Mouse (Mus musculus): ENCODE data around the gene Gm3854. TPM values are rescaled to one million over a fixed set of nuclear protein-coding genes. Genes with fewer than 3 reads are reported as not detected.
"Not testable (repeated sequence)": the region's sequence is repeated elsewhere in the genome, so short reads cannot be mapped to it uniquely, and the experiment has no call there.

Gene Gm3854
- polyA plus RNA-seq (2015; fragmentation: Nextera tagmentation; extraction: Ambion mirVana), result 0.73 and 1.3 TPM in 2 replicates

- Histone ChIP-seq H3K9me3 (replicated peaks) (no peaks in the 10 kb centered on the region), H3K27me3 (no peaks in the 10 kb centered on the region), H3K4me2 (peak within 1 kb of the TSS; percentile 65), H3K9ac (peak within 1 kb of the TSS; percentile 56), H3K27ac (no peak within 1 kb of the TSS), H3K4me1 (replicated peaks) (no peaks in the 10 kb centered on the region), H3K36me3 (no peaks in the 10 kb centered on the region), H3K4me3 (peak within 1 kb of the TSS; percentile 82)
- peak; percentile 84; the same call in 1 of the 2 replicates for ATAC-seq (replicated peaks; ENCODE audit: insufficient number of reproducible peaks, insufficient read depth, low FRiP score, low read depth)
- under 1% methylated on average over 26 of the region's 26 CpGs for WGBS
These were observed at the start of gene Gm3854 for GRCm38 (mm10) chr7:6343501-6344071. TSS of gene Gm3854 (plus strand) at chr7:6343759.

DNA sequence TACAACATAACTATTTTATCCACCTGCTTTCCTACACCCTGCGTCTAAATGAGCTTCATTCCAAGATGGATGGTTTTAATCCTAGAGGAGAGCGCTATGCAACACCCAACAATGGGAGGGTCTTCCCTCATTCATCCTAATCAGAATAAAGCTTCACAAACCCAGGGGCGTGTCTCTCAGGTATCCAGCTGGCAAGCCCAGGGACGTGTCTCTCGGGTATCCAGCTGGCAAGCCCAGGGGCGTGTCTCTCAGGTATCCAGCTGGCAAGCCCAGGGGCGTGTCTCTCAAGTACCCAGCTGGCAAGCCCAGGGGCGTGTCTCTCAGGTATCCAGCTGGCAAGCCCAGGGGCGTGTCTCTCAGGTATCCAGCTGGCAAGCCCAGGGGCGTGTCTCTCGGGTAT is 42.8 kb upstream of the Gm3854 start:
- H3K4me3 ChIP-seq; H3K4me2 ChIP-seq; ATAC-seq (replicated peaks; ENCODE audit: insufficient number of reproducible peaks, insufficient read depth, low FRiP score, low read depth); H3K9me3 ChIP-seq (replicated peaks); H3K9ac ChIP-seq; H3K4me1 ChIP-seq (replicated peaks); H3K27me3 ChIP-seq; H3K27ac ChIP-seq: not testable (repeated sequence)
- H3K36me3 ChIP-seq, result peaks cover 14% of the 10 kb centered on the region
- WGBS, result 72% methylated on average over 11 of the region's 11 CpGs

- ATAC-seq (replicated peaks; ENCODE audit: insufficient number of reproducible peaks, insufficient read depth, low FRiP score, low read depth), result peak; percentile 73
- H3K4me2 ChIP-seq, result peak overlapping the region; percentile 69
- peaks cover 11% of the 10 kb centered on the region for H3K4me1 ChIP-seq (replicated peaks)
- peaks cover 8% of the 10 kb centered on the region; the same call in 1 of the 2 replicates for H3K36me3 ChIP-seq
- H3K9me3 ChIP-seq (replicated peaks), result no peaks in the 10 kb centered on the region
- H3K9ac ChIP-seq, result peak overlapping the region; percentile 74
- H3K27ac ChIP-seq, result peak overlapping the region; percentile 79
- 16% methylated on average over 23 of the region's 23 CpGs for WGBS
- no peaks in the 10 kb centered on the region for H3K27me3 ChIP-seq
- H3K4me3 ChIP-seq, result peak overlapping the region; percentile 65
These were observed 12.9 kb upstream of the Gm3854 start for GRCm38 (mm10) chr7:6330458-6331232.

GRCm38 (mm10) chr7:6331233-6331956 is 12.2 kb upstream of the Gm3854 start, which contains the start of gene Zfp583:
TSS of gene Zfp583 (minus strand) at chr7:6331285.
- WGBS, result 4% methylated on average over 31 of the region's 31 CpGs
- Histone ChIP-seq H3K4me2 (peak within 1 kb of the TSS; percentile 69), H3K36me3 (peaks cover 7% of the 10 kb centered on the region; the same call in 1 of the 2 replicates), H3K4me3 (peak within 1 kb of the TSS; percentile 65), H3K4me1 (replicated peaks) (peaks cover 11% of the 10 kb centered on the region), H3K9me3 (replicated peaks) (no peaks in the 10 kb centered on the region), H3K27me3 (no peaks in the 10 kb centered on the region), H3K27ac (peak within 1 kb of the TSS; percentile 79), H3K9ac (peak within 1 kb of the TSS; percentile 74)
- peak; percentile 90 for ATAC-seq (replicated peaks; ENCODE audit: insufficient number of reproducible peaks, insufficient read depth, low FRiP score, low read depth)

DNA sequence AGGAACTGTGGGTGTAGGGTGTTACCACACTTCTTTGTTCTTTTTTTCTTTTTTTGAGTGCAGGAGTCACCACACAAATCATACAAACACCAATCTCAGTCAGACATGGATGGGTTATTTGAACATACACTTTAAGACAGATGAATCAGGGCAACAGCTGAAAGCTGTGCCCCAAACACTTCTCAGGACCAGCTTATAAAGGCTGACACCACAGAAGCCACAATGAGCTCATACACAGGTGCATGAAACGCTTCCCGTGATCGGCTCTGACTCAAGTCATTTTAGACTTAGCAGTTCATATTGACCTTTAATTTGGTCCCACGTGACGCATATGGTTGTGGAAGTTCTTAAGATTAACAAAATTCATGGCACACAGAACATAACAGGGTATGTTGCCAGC is 3.7 kb upstream of the Gm3854 start:
- Histone ChIP-seq H3K27ac (no peak overlapping the region), H3K36me3 (no peaks in the 10 kb centered on the region), H3K4me2 (no peak overlapping the region), H3K4me1 (replicated peaks) (no peaks in the 10 kb centered on the region), H3K9me3 (replicated peaks) (no peaks in the 10 kb centered on the region), H3K4me3 (no peak overlapping the region), H3K27me3 (no peaks in the 10 kb centered on the region), H3K9ac (no peak overlapping the region)
- ATAC-seq (replicated peaks; ENCODE audit: insufficient number of reproducible peaks, insufficient read depth, low FRiP score, low read depth), result no peak
- 73% methylated on average over 5 of the region's 5 CpGs for WGBS

GRCm38 (mm10) chr7:6344124-6344523 is 565 bp downstream of the Gm3854 start:
- Histone ChIP-seq H3K4me2 (peak overlapping the region; percentile 65), H3K27ac (no peak overlapping the region), H3K27me3 (no peaks in the 10 kb centered on the region), H3K9me3 (replicated peaks) (no peaks in the 10 kb centered on the region), H3K4me3 (peak overlapping the region; percentile 82), H3K9ac (peak overlapping the region; percentile 56; the same call in 1 of the 2 replicates), H3K4me1 (replicated peaks) (no peaks in the 10 kb centered on the region), H3K36me3 (no peaks in the 10 kb centered on the region)
- ATAC-seq (replicated peaks; ENCODE audit: insufficient number of reproducible peaks, insufficient read depth, low FRiP score, low read depth), result no peak
- 32% methylated on average over 10 of the region's 10 CpGs for WGBS

DNA sequence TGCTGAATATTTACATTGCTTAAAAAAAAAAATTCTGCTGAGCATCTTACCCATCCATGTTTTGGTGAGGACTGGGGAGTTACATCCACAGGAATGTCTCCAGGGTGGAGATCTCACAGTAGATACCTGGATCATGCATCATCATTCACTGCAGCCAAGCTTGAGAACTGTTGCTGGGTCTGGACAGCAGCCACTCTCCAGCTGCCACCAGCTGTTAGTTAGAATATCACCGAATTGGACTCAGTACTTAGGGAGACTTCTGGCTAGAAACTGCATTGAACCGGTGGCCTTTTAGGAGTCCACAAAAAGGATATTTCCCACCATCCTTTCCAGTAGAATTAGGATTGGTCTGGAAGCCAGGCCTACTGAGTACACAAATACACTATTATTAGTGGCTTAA is 14.6 kb downstream of the Gm3854 start:
- no peaks in the 10 kb centered on the region for H3K27me3 ChIP-seq
- WGBS, result 61% methylated on average over 2 of the region's 2 CpGs
- H3K9me3 ChIP-seq (replicated peaks), result no peaks in the 10 kb centered on the region
- H3K36me3 ChIP-seq, result no peaks in the 10 kb centered on the region
- H3K4me3 ChIP-seq, result no peak overlapping the region
- H3K4me1 ChIP-seq (replicated peaks), result peaks cover 3% of the 10 kb centered on the region
- no peak overlapping the region for H3K27ac ChIP-seq
- H3K4me2 ChIP-seq, result no peak overlapping the region
- no peak for ATAC-seq (replicated peaks; ENCODE audit: insufficient number of reproducible peaks, insufficient read depth, low FRiP score, low read depth)
- no peak overlapping the region for H3K9ac ChIP-seq

- Histone ChIP-seq H3K27me3 (no peaks in the 10 kb centered on the region), H3K9me3 (replicated peaks) (no peaks in the 10 kb centered on the region), H3K4me3 (no peak overlapping the region), H3K4me1 (replicated peaks) (peaks cover 9% of the 10 kb centered on the region), H3K9ac (no peak overlapping the region), H3K36me3 (no peaks in the 10 kb centered on the region), H3K4me2 (no peak overlapping the region), H3K27ac (no peak overlapping the region)
- ATAC-seq (replicated peaks; ENCODE audit: insufficient number of reproducible peaks, insufficient read depth, low FRiP score, low read depth), result no peak
- 46% methylated on average over 10 of the region's 10 CpGs for WGBS
These were observed 15.5 kb downstream of the Gm3854 start for GRCm38 (mm10) chr7:6358937-6359590.

- 13% methylated on average over 9 of the region's 9 CpGs for WGBS
- H3K4me3 ChIP-seq, result no peak overlapping the region
- peaks cover 10% of the 10 kb centered on the region for H3K4me1 ChIP-seq (replicated peaks)
- no peaks in the 10 kb centered on the region for H3K27me3 ChIP-seq
- H3K9me3 ChIP-seq (replicated peaks), result no peaks in the 10 kb centered on the region
- no peak overlapping the region for H3K4me2 ChIP-seq
- no peak overlapping the region for H3K27ac ChIP-seq
- no peak overlapping the region for H3K9ac ChIP-seq
- no peaks in the 10 kb centered on the region for H3K36me3 ChIP-seq
- ATAC-seq (replicated peaks; ENCODE audit: insufficient number of reproducible peaks, insufficient read depth, low FRiP score, low read depth), result no peak
These were observed 17.0 kb downstream of the Gm3854 start for GRCm38 (mm10) chr7:6360477-6361060.

DNA sequence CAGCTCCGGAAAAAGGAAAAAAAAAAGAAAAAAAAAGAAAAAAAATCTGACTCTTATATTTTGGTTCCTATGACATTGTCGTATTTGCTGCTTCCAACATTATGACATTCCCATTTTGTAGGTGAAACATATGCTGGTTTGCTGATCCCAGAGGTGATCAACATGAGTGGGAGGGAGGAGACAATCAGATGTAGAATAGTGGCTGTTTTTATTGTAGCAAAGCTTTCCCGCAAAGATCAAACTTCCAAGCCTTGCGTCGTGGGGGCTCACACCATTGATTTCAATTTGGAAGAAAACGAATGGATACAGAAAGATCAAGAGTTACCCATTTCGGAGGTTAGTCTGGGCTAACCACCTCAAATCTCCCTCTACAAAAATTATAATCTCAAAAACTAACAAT is 18.2 kb downstream of the Gm3854 start:
- no peaks in the 10 kb centered on the region for H3K36me3 ChIP-seq
- H3K9me3 ChIP-seq (replicated peaks), result no peaks in the 10 kb centered on the region
- 23% methylated on average over 7 of the region's 7 CpGs for WGBS
- H3K9ac ChIP-seq, result peak overlapping the region; percentile 60
- peak overlapping the region; percentile 89 for H3K27ac ChIP-seq
- H3K27me3 ChIP-seq, result no peaks in the 10 kb centered on the region
- H3K4me3 ChIP-seq, result peak overlapping the region; percentile 63
- peaks cover 10% of the 10 kb centered on the region for H3K4me1 ChIP-seq (replicated peaks)
- peak overlapping the region; percentile 74 for H3K4me2 ChIP-seq
- ATAC-seq (replicated peaks; ENCODE audit: insufficient number of reproducible peaks, insufficient read depth, low FRiP score, low read depth), result no peak
